Mouse (Mus musculus) bone marrow, adult 2 months (tissue): Measurements from ENCODE around the gene Cebpb.

Experiments used
- CTCF ChIP-seq: fragments of 200-500 bp; IDR thresholded peaks from 2 replicates; pipeline ENCODE4 v1.5.1; 2011; ENCODE audit warnings: low read length, control low read depth; ENCODE audit not compliant: control insufficient read depth, insufficient read depth
- POLR2A ChIP-seq: fragments of 200-500 bp; IDR thresholded peaks from 2 replicates; pipeline ENCODE4 v1.6.1; 2011; ENCODE audit warnings: low read depth, mild to moderate bottlenecking, control low read depth, low read length, borderline replicate concordance; ENCODE audit not compliant: control insufficient read depth

- TF ChIP-seq CTCF (no peak), POLR2A (no peak)
Observed at GRCm38 (mm10) chr2:167695491-167695890, 6.8 kb downstream of the Cebpb start.
